Mouse (Mus musculus) stomach, embryonic 15.5 days (tissue): ENCODE measurements at regions not wholly inside any gene's neighbourhood (a gene's known extent, or its start where the extent isn't known, plus 50 kb on each side); places are given as distances from the start of the nearest gene placed in this dataset.
A peak's percentile ranks its signal among the peaks of the same experiment; 100 is the strongest.

Source experiments
- ATAC-seq: fragments of 200-750 bp; cut with Nextera tagmentation; 2 replicates; pipeline ENCODE4 v1.8.0; 2017; ENCODE audit warnings: low read depth, moderate number of reproducible peaks, moderate TSS enrichment; ENCODE audit not compliant: insufficient read depth, low FRiP score
- H3K27ac ChIP-seq: fragments of 300-500 bp; sonication (generic); 2 replicates; pipeline ENCODE4 v1.5.1; 2015; ENCODE audit warnings: mild to moderate bottlenecking, inconsistent platforms
- H3K27me3 ChIP-seq: fragments of 300-500 bp; sonication (generic); replicated peaks from 2 replicates; pipeline ENCODE4 v1.6.1; 2015; ENCODE audit warnings: inconsistent platforms
- H3K36me3 ChIP-seq: fragments of 300-500 bp; sonication (generic); 2 replicates; pipeline ENCODE4 v1.6.1; 2015; ENCODE audit warnings: inconsistent platforms
- H3K4me1 ChIP-seq: fragments of 300-500 bp; sonication (generic); 2 replicates; pipeline ENCODE4 v1.6.1; 2015; ENCODE audit warnings: inconsistent platforms
- H3K4me2 ChIP-seq: fragments of 300-500 bp; sonication (generic); 2 replicates; pipeline ENCODE4 v1.6.1; 2015; ENCODE audit warnings: mild to moderate bottlenecking, inconsistent platforms
- H3K4me3 ChIP-seq: fragments of 300-500 bp; sonication (generic); replicated peaks from 2 replicates; pipeline ENCODE4 v1.5.1; 2015; ENCODE audit warnings: inconsistent platforms
- H3K9ac ChIP-seq: fragments of 300-500 bp; sonication (generic); 2 replicates; pipeline ENCODE4 v1.6.1; 2015; ENCODE audit warnings: inconsistent platforms
- H3K9me3 ChIP-seq: fragments of 300-500 bp; sonication (generic); 2 replicates; pipeline ENCODE4 v1.6.1; 2016; ENCODE audit warnings: inconsistent platforms
- WGBS: fragments of 180-500 bp; shearing (Covaris S2); methylation state at CpG from one replicate; pipeline ENCODE4 v1.1.7; 2015; 5-methylcytosine and 5-hydroxymethylcytosine counted together

DNA sequence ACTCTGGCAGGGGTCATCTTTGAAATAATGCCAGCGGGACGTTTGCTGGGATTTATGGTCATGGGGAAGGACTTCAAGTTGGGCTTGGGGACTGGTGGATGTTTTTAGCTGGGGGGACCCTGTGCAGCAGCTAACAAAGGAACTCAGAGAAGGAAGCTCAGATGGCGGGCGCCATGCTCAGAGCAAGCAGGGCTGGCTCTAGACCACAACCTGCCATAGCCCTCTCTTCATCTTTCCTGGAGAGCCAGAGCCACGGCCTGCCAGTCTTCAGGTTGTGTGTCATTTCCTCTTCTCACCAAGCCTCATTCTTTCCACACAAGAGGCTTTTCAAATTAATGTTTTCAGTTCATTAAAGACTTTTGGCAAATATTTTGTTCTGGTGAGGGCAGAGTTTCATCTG, 219.9 kb downstream of the Bcl11a start:
- no peak overlapping the region for H3K9ac ChIP-seq
- H3K27me3 ChIP-seq: no peaks in the 10 kb centered on the region
- peaks cover 26% of the 10 kb centered on the region for H3K4me1 ChIP-seq
- no peak overlapping the region; the same call in 1 of the 2 replicates for H3K4me2 ChIP-seq
- no peaks in the 10 kb centered on the region for H3K9me3 ChIP-seq
- H3K36me3 ChIP-seq: no peaks in the 10 kb centered on the region
- peak overlapping the region; percentile 61; the same call in 1 of the 2 replicates for H3K27ac ChIP-seq
- ATAC-seq: no peak
- 57% methylated on average over 5 of the region's 5 CpGs for WGBS
- no peak overlapping the region for H3K4me3 ChIP-seq

DNA sequence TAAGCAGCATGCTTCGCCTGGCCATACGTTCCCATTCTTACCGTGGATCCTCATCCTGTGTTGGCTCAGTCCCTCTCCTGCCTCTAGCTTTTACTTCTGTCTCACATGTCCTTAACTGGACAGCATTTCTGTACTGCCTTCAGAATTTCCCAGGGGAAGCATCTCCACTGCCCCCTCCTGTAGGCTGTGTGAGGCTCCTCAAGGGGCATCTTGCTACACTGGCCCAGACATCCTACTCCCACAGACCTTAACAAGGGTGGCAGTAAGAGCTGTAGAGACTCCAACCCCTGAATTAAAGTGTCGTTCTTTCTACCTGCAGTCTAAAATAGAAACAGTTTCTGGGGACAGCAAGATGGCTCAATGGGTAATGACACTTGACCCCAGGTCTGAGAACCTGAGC, 222.5 kb downstream of the Bcl11a start:
- H3K9ac ChIP-seq: no peak overlapping the region
- peaks cover 17% of the 10 kb centered on the region for H3K4me1 ChIP-seq
- no peak overlapping the region for H3K4me2 ChIP-seq
- H3K9me3 ChIP-seq: no peaks in the 10 kb centered on the region
- WGBS: 76% methylated on average over 4 of the region's 4 CpGs
- ATAC-seq: no peak
- no peak overlapping the region for H3K4me3 ChIP-seq
- H3K27me3 ChIP-seq: no peaks in the 10 kb centered on the region
- H3K27ac ChIP-seq: no peak overlapping the region
- no peaks in the 10 kb centered on the region for H3K36me3 ChIP-seq

DNA sequence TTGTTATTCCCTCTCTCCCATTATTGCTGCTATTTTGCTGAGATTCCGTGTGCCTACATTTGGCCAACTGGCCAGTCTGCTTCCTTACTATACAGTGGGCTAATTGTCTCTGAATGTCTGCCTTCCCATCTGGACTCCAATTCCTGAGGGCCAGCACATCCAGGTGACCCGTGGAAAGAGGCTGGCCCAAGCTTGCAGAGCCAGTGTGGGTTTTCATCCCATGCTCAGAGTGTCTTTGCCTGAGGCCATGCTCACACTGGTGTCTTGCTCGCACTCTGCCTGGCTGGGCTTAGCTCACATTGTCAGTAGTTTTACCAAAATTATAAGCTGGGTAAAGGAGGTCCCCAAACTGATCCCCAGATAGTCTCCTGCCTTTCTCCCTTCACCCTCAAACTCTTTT, 223.3 kb downstream of the Bcl11a start:
- peaks cover 21% of the 10 kb centered on the region for H3K4me1 ChIP-seq
- no peak for ATAC-seq
- no peaks in the 10 kb centered on the region for H3K27me3 ChIP-seq
- H3K36me3 ChIP-seq: no peaks in the 10 kb centered on the region
- H3K9ac ChIP-seq: no peak overlapping the region
- no peak overlapping the region for H3K27ac ChIP-seq
- H3K4me3 ChIP-seq: no peak overlapping the region
- no peaks in the 10 kb centered on the region for H3K9me3 ChIP-seq
- no peak overlapping the region for H3K4me2 ChIP-seq
- 83% methylated on average over 3 of the region's 3 CpGs for WGBS

DNA sequence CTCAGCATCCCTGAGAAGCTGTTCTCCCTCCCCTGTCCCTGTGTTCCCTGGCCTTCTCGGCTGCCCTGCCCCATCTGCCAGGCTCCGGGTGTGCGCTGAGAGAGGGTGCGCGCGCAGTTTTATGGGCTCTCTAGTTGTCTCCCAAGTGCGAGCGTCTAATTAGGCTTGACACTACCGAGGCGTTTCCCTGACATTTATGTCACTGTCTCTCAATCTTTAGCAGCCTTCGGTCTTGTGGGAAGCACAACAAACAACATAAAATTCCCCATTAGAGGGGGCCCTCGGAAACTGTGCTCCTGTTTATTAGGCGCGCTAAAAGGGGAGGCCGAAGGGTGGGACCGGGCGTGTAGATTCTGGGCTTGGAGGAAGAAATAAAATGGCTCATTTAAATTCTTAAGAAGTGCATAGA, 227.3 kb downstream of the Bcl11a start:
- ATAC-seq: peak; percentile 56; the same call in 1 of the 2 replicates
- 6% methylated on average over 17 of the region's 17 CpGs for WGBS
- Histone ChIP-seq H3K4me3 (peak overlapping the region; percentile 21), H3K36me3 (no peaks in the 10 kb centered on the region), H3K9me3 (no peaks in the 10 kb centered on the region), H3K9ac (no peak overlapping the region), H3K27me3 (no peaks in the 10 kb centered on the region), H3K27ac (no peak overlapping the region), H3K4me1 (peaks cover 5% of the 10 kb centered on the region; the same call in 1 of the 2 replicates), H3K4me2 (peak overlapping the region; percentile 48)

DNA sequence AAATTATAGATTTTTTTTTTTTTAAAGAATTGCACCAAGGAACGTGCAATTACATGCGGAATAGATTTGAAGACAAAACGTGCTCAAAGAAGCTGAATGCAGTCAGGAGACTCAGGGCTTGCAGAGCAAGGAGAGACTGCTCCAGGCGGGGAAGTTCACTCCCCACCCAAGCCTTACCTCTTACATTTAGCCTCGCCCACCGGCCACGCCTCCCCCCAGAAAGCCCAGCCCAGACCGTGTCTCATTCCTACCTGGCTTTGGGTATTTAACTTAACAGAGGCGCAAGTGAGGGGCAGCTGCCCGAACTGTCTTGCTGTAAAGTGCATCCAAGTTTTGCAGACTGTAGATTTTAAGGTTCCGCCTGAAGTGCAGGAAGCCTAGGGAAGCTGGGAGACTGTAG, 227.8 kb downstream of the Bcl11a start:
- no peaks in the 10 kb centered on the region for H3K36me3 ChIP-seq
- peak overlapping the region; percentile 21; the same call in 1 of the 2 replicates for H3K4me3 ChIP-seq
- H3K4me1 ChIP-seq: peaks cover 5% of the 10 kb centered on the region; the same call in 1 of the 2 replicates
- H3K9ac ChIP-seq: no peak overlapping the region
- ATAC-seq: peak; percentile 86; the same call in 1 of the 2 replicates
- H3K9me3 ChIP-seq: no peaks in the 10 kb centered on the region
- 13% methylated on average over 11 of the region's 11 CpGs for WGBS
- no peaks in the 10 kb centered on the region for H3K27me3 ChIP-seq
- H3K4me2 ChIP-seq: peak overlapping the region; percentile 48
- no peak overlapping the region for H3K27ac ChIP-seq

DNA sequence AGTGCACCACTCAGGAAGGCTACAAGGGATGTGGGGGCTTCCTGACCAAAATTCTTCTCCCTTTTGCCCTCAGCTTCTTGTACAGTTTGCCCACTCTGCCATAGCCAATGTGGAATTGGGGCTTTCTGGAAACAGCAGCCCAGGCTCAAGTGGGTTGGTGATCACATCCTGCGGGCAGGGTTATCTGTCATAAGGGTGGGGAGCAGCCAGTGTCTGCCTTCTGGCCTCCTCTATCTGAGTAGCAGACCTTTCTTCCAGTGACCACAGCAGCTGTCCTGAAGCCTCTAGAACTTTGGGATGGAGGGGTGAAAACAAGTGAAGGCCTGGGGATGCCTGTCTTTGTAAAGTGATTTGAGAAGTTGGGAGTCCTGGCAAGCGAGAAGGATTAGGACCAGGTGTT, 228.2 kb downstream of the Bcl11a start:
- Histone ChIP-seq H3K27me3 (no peaks in the 10 kb centered on the region), H3K9ac (no peak overlapping the region), H3K4me2 (peak overlapping the region; percentile 48), H3K36me3 (no peaks in the 10 kb centered on the region), H3K27ac (no peak overlapping the region), H3K4me3 (no peak overlapping the region), H3K4me1 (peaks cover 5% of the 10 kb centered on the region; the same call in 1 of the 2 replicates), H3K9me3 (no peaks in the 10 kb centered on the region)
- ATAC-seq: no peak
- WGBS: 70% methylated on average over 2 of the region's 2 CpGs

DNA sequence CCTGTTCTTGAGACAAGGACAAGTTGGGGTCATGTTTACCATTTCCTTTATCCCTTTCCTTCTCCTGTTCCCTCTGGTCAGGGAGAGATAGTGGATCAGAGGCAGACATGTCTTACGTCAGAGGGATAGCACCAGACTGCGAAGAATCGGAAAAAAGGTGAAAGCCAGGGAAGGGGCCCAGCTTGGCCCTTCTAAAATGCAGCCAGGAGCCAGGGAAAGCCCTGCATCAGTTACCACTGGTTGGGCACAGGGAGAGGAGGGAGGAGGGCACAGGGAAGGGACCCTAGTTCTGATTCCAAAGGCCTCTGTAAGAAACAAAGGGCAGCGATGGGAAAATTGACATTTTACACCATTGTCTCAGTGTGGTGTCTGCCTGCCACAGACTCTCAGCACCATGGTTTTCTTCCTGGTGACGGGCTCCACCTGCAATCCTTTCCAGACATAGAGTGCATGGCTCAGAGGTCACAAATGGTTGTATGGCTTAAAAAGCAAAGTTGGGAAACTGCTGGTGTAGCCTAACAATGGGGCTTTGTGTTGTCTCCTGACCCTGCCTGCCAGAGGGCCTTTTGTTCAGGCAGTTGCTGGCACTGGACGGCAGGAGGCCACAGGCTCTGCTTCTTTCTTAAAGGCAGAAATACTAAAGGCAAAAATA, 229.9 kb downstream of the Bcl11a start:
- H3K27me3 ChIP-seq: no peaks in the 10 kb centered on the region
- H3K27ac ChIP-seq: no peak overlapping the region
- no peak overlapping the region for H3K9ac ChIP-seq
- peaks cover 5% of the 10 kb centered on the region; the same call in 1 of the 2 replicates for H3K4me1 ChIP-seq
- WGBS: 57% methylated on average over 6 of the region's 6 CpGs
- no peaks in the 10 kb centered on the region for H3K9me3 ChIP-seq
- H3K4me2 ChIP-seq: no peak overlapping the region
- H3K36me3 ChIP-seq: no peaks in the 10 kb centered on the region
- no peak overlapping the region for H3K4me3 ChIP-seq
- ATAC-seq: no peak

DNA sequence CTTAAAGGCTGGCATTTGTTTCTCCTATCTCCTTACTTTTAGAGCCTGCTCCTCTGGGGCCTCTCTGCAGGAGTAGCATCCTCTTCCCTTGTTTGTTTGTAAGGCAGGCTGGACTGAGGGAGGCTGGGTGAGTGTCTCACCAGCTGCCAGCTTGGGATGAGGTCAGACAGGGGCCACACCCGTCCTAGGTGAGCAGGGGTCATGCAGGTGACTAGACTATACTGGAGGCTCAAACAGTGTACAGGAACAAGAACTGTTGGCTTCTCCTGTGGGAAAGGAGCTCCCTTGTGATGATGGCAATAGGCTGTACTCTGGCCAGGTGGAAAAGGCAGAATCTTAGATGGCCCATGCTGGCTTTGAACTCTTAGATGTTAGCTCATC, 230.4 kb downstream of the Bcl11a start:
- Histone ChIP-seq H3K4me2 (no peak overlapping the region), H3K27me3 (no peaks in the 10 kb centered on the region), H3K4me3 (no peak overlapping the region), H3K36me3 (no peaks in the 10 kb centered on the region), H3K9me3 (no peaks in the 10 kb centered on the region), H3K9ac (no peak overlapping the region), H3K27ac (no peak overlapping the region), H3K4me1 (peaks cover 5% of the 10 kb centered on the region; the same call in 1 of the 2 replicates)
- 17% methylated on average over 1 of the region's 1 CpGs for WGBS
- ATAC-seq: no peak

DNA sequence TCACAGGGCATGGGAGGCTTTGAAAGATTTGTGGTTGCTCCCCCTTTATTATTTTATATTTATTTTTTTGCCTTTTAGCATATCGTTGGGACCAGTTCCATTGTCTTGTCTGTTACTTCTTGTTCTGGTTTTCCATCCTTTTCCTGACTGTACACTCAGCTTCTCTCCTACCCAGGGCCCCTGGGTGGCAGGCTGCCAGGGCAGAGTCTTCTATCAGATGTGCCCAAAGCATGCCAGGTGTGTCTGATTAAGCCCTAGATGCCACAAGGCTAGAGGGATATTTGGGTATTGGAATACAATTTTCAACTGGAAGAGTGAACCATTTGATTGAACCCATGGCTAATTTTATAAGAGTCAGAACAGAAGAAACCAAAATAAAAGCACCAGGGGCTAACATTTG, 236.2 kb downstream of the Bcl11a start:
- H3K9me3 ChIP-seq: no peaks in the 10 kb centered on the region
- H3K36me3 ChIP-seq: no peaks in the 10 kb centered on the region
- no peak for ATAC-seq
- no peaks in the 10 kb centered on the region for H3K4me1 ChIP-seq
- no peaks in the 10 kb centered on the region for H3K27me3 ChIP-seq
- H3K4me2 ChIP-seq: no peak overlapping the region
- no peak overlapping the region for H3K27ac ChIP-seq
- no peak overlapping the region for H3K9ac ChIP-seq
- 90% methylated on average over 1 of the region's 1 CpGs for WGBS
- H3K4me3 ChIP-seq: no peak overlapping the region

DNA sequence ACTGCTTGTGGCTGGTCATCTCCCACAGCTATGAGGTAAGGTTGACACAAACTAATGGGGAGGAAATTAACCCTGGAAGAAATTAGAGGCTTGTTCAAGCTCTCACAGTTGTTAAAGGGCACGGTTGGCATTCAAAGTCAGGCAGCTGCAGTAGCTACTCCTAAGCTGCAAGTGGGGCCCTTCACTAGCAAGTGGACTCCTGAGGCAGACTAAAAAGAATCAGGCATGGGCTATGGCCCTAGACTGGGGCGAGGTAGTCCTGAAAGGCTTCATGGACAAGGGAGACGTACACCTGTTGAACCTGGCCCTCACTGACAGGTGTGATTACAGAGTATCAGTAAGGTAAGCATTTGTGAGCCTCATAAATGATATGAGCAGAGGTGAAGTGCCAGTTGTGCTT, 237.7 kb downstream of the Bcl11a start:
- Histone ChIP-seq H3K4me1 (no peaks in the 10 kb centered on the region), H3K9me3 (no peaks in the 10 kb centered on the region), H3K4me2 (no peak overlapping the region), H3K4me3 (no peak overlapping the region), H3K9ac (no peak overlapping the region), H3K36me3 (no peaks in the 10 kb centered on the region), H3K27ac (no peak overlapping the region), H3K27me3 (no peaks in the 10 kb centered on the region)
- 79% methylated on average over 3 of the region's 3 CpGs for WGBS
- no peak for ATAC-seq

DNA sequence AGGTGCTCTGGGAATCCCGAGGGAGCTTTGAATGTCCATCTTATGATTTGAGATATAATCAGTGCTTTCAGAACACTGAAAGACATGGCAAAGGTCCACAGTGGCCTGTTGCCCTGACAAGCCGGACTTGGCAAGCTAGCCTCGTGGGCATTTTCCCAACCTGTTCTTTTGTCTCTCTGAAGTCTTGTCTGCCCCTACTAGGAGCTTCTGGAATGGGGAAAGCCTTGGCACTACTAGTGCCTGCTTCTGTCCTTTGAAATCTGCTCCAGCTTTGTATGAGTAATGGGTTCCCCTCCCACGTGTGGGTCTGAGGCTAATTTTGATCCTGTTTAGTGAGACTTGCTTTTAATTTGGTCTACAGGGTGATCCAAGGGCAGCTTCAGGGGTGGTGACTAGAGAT, 238.3 kb downstream of the Bcl11a start:
- Histone ChIP-seq H3K36me3 (no peaks in the 10 kb centered on the region), H3K4me3 (no peak overlapping the region), H3K27ac (no peak overlapping the region), H3K4me1 (no peaks in the 10 kb centered on the region), H3K27me3 (no peaks in the 10 kb centered on the region), H3K4me2 (no peak overlapping the region), H3K9me3 (no peaks in the 10 kb centered on the region), H3K9ac (no peak overlapping the region)
- WGBS: 76% methylated on average over 4 of the region's 4 CpGs
- ATAC-seq: no peak

DNA sequence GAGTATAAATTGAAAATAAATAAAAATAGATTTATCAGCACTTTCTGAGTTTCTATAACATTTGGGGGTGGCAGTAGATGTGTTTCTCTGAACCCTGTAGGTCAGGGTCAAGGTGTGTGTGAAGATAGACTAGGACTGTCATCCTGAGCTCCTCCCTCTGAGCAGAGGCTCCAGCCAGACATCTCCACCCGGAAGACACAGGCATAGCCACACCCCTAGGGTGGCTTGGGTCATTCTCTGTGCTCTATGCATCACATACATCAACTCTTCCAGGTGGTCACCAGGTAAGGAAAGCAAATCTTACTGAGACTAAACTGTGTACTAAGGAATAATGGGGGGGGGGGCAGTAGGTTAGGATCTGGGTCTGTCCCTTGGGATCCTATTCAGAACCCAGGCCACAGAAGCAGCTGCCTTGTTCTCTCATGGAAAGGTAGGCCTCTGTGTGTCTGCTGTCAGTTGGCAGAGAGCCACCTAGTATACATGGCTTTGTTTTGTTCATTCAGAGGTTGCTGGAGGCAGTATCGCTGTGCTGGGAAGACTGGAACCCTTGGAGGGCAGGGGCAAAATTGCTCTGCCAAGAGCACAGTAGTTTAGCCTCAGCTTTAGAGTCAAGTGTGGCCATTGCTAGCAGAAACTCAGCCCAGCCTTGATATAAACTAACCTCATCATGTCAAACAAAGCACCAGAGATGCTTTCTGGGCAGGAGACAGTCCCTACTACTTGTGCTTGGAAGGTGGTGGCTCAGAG, 240.3 kb downstream of the Bcl11a start:
- H3K4me1 ChIP-seq: no peaks in the 10 kb centered on the region

More for the DNA sequence above, 240.3 kb downstream of the Bcl11a start:
- Histone ChIP-seq H3K9me3 (no peaks in the 10 kb centered on the region), H3K4me2 (no peak overlapping the region), H3K4me3 (no peak overlapping the region), H3K36me3 (no peaks in the 10 kb centered on the region), H3K27me3 (no peaks in the 10 kb centered on the region), H3K9ac (no peak overlapping the region), H3K27ac (no peak overlapping the region)
- no peak for ATAC-seq
- WGBS: 59% methylated on average over 2 of the region's 2 CpGs
